Mouse (Mus musculus) CH12.LX (cell line): ENCODE results near the gene Tmem117.

Experiments
- BHLHE40 ChIP-seq: IDR thresholded peaks from 2 replicates; pipeline ENCODE4 v1.6.1; 2011; ENCODE audit warnings: mild to moderate bottlenecking, low read depth, low read length, improper control_type of control experiment
- CTCF ChIP-seq, 2 experiments: IDR thresholded peaks in 1 of 2; conservative IDR thresholded peaks in 1 of 2; 2 replicates each; pipeline ENCODE4 v1.5.1; 2011 to 2012; ENCODE audit warnings: low read depth in 2 of 2, low read length in 2 of 2, improper control_type of control experiment in 1 of 2, inconsistent platforms in 1 of 2, mild to moderate bottlenecking in 1 of 2, moderate library complexity in 1 of 2
- EP300 ChIP-seq: IDR thresholded peaks from 2 replicates; pipeline ENCODE4 v1.6.1; 2011; ENCODE audit warnings: low read length, improper control_type of control experiment
- HCFC1 ChIP-seq: IDR thresholded peaks from 2 replicates; pipeline ENCODE4 v1.6.1; 2012; ENCODE audit warnings: low read depth, mild to moderate bottlenecking, inconsistent platforms, low read length, improper control_type of control experiment
- MAFK ChIP-seq: IDR thresholded peaks from 2 replicates; pipeline ENCODE4 v1.6.1; 2011; ENCODE audit warnings: low read length, improper control_type of control experiment; ENCODE audit not compliant: insufficient replicate concordance
- MXI1 ChIP-seq: IDR thresholded peaks from 2 replicates; pipeline ENCODE4 v1.6.1; 2011; ENCODE audit warnings: mild to moderate bottlenecking, low read depth, low read length, improper control_type of control experiment
- NELFE ChIP-seq: IDR thresholded peaks from 2 replicates; pipeline ENCODE4 v1.6.1; 2011; ENCODE audit warnings: low read depth, low read length, improper control_type of control experiment
- PAX5 ChIP-seq: IDR thresholded peaks from 2 replicates; pipeline ENCODE4 v1.6.1; 2012; ENCODE audit warnings: low read length, inconsistent platforms, mixed read lengths
- POLR2A ChIP-seq: IDR thresholded peaks from 2 replicates; pipeline ENCODE4 v1.6.1; 2011; ENCODE audit warnings: low read depth, mild to moderate bottlenecking, improper control_type of control experiment, low read length
- RAD21 ChIP-seq: IDR thresholded peaks from 2 replicates; pipeline ENCODE4 v1.6.1; 2011; ENCODE audit warnings: low read depth, mild to moderate bottlenecking, low read length, improper control_type of control experiment, moderate library complexity
- RCOR1 ChIP-seq: conservative IDR thresholded peaks from 2 replicates; pipeline ENCODE4 v1.6.1; 2012; ENCODE audit warnings: low read depth, mild to moderate bottlenecking, inconsistent platforms, low read length, improper control_type of control experiment
- SIN3A ChIP-seq: IDR thresholded peaks from 2 replicates; pipeline ENCODE4 v1.6.1; 2012; ENCODE audit warnings: low read length, improper control_type of control experiment, inconsistent platforms
- ZMIZ1 ChIP-seq: IDR thresholded peaks from 2 replicates; pipeline ENCODE4 v1.6.1; 2012; ENCODE audit warnings: low read depth, mild to moderate bottlenecking, inconsistent platforms, low read length, improper control_type of control experiment

DNA sequence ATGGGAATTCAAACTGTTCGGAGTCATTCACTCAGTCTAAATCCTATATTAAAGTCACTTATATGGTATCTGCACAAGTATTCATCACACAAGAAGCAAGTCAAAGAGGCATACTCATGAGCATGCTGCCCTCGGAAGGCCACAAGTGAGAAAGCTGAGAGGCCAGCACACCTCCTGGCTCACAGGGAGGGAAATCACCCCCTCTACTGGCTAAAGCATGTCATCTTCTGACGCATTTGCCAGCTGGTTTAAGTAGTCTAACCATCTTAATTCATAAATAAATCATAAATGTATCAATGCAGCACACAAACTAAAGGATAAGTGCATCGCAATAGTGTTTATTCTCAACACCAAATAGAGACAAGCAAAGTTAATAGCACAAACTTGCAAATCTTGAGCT is 44.3 kb upstream of the Tmem117 start:
- no peak for TF ChIP-seq EP300
- TF ChIP-seq NELFE: no peak
- TF ChIP-seq SIN3A: no peak
- no peak for TF ChIP-seq ZMIZ1
- no peak for TF ChIP-seq HCFC1
- no peak for TF ChIP-seq POLR2A
- TF ChIP-seq CTCF (conservative IDR thresholded peaks at IDR 0.05 in 1 of 2, IDR thresholded peaks at IDR 0.05 in 1 of 2; ENCODE audit: low read depth in 2 of 2, low read length in 2 of 2): peak in 1 of 2 experiments; percentile 40; a peak in 2 of 4 replicates
- TF ChIP-seq BHLHE40: no peak
- TF ChIP-seq PAX5: no peak
- TF ChIP-seq RCOR1: no peak
- no peak for TF ChIP-seq MXI1
- TF ChIP-seq MAFK: no peak
- no peak for TF ChIP-seq RAD21
